Mouse (Mus musculus): Measurements from ENCODE around the gene Cldn18. TPM values are rescaled to one million over a fixed set of nuclear protein-coding genes. Genes with fewer than 3 reads are reported as not detected.

The Cldn18 gene
- polyA plus RNA-seq, 1 experiment from 2014 or later = 6.1 TPM

DNA sequence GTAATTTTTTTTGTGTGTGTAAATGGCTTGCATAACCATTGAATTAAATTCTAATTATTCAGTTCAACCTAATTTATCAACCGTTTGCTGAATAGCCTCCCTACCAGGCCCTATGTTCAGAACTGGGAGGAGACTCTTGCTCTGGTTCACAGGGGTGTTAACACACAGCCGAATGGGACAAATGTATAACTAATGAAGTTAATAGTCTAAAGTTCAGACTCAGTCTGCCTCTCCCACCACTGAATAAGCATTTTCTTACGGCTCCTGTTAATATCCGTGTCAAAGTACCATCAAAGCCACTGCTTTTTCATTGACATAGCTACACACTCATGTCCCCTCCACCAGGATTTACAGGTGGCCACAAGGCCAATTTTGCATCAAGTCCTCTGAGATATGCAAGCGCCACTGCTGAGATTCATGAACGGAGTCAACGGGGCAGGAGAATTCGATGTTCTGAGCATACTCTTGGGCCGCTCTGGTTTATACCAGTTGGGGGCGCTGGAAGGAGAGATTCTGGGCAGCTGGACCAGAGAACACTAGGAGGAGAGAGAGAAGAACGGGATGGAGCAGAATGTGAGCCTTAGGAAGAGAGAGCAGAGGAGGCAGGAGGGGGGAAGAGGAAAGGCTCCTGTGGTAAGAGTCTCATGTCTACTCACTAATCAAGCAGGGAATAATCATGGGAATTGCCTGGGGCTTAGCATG, 9.5 kb downstream of the Cldn18 start:
- Histone ChIP-seq H3K9ac (no peak overlapping the region), H3K27me3 (no peaks in the 10 kb centered on the region), H3K9me3 (replicated peaks) (no peaks in the 10 kb centered on the region), H3K4me2 (no peak overlapping the region), H3K4me3 (no peak overlapping the region), H3K4me1 (replicated peaks) (no peaks in the 10 kb centered on the region), H3K27ac (no peak overlapping the region), H3K36me3 (no peaks in the 10 kb centered on the region)
- no peak for ATAC-seq (replicated peaks; ENCODE audit: insufficient number of reproducible peaks, insufficient read depth, low FRiP score, low read depth)
- WGBS = 68% methylated on average over 11 of the region's 11 CpGs

GRCm38 (mm10) chr9:99706264-99706663, 10.8 kb downstream of the Cldn18 start:
- no peak for ATAC-seq (replicated peaks; ENCODE audit: insufficient number of reproducible peaks, insufficient read depth, low FRiP score, low read depth)
- Histone ChIP-seq H3K4me1 (replicated peaks) (no peaks in the 10 kb centered on the region), H3K36me3 (no peaks in the 10 kb centered on the region), H3K4me3 (no peak overlapping the region), H3K9me3 (replicated peaks) (no peaks in the 10 kb centered on the region), H3K27me3 (no peaks in the 10 kb centered on the region), H3K9ac (no peak overlapping the region), H3K4me2 (no peak overlapping the region), H3K27ac (no peak overlapping the region)
- WGBS = 88% methylated on average over 6 of the region's 6 CpGs

GRCm38 (mm10) chr9:99703711-99704110, 13.4 kb downstream of the Cldn18 start:
- WGBS = 64% methylated on average over 6 of the region's 6 CpGs
- ATAC-seq (replicated peaks; ENCODE audit: insufficient number of reproducible peaks, insufficient read depth, low FRiP score, low read depth) = no peak

GRCm38 (mm10) chr9:99702215-99702614, 14.9 kb downstream of the Cldn18 start:
- H3K4me1 ChIP-seq (replicated peaks) = no peaks in the 10 kb centered on the region
- no peak for ATAC-seq (replicated peaks; ENCODE audit: insufficient number of reproducible peaks, insufficient read depth, low FRiP score, low read depth)
- H3K4me2 ChIP-seq = no peak overlapping the region
- H3K27me3 ChIP-seq = no peaks in the 10 kb centered on the region
- H3K9me3 ChIP-seq (replicated peaks) = no peaks in the 10 kb centered on the region
- H3K27ac ChIP-seq = no peak overlapping the region
- no peak overlapping the region for H3K9ac ChIP-seq
- WGBS = 59% methylated on average over 6 of the region's 6 CpGs
- H3K36me3 ChIP-seq = no peaks in the 10 kb centered on the region
- no peak overlapping the region for H3K4me3 ChIP-seq

More at GRCm38 (mm10) chr9:99703711-99704110, 13.4 kb downstream of the Cldn18 start:
- Histone ChIP-seq H3K4me3 (no peak overlapping the region), H3K9me3 (replicated peaks) (no peaks in the 10 kb centered on the region), H3K4me1 (replicated peaks) (no peaks in the 10 kb centered on the region), H3K36me3 (no peaks in the 10 kb centered on the region), H3K27me3 (no peaks in the 10 kb centered on the region), H3K4me2 (no peak overlapping the region), H3K27ac (no peak overlapping the region), H3K9ac (no peak overlapping the region)

DNA sequence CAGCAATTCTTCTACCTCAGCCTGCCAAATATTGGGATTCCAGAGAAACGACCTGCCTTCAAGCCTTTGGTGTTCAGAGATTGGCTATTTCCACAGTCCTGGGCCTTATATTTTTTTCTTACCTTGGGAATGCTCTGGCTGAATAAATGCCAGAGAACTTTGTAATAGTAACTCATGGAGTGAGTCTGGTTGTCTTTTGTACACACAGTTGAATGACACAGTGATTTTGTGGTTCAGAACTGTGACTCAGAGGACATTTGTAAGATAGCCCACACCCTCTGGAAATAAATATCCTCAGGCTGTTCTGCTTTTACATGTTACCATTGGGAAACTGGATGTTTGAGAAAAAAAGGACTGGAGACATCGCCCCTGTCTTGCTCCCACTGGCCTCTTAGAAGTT, 15.9 kb downstream of the Cldn18 start:
- Histone ChIP-seq H3K4me2 (no peak overlapping the region), H3K4me3 (no peak overlapping the region), H3K9ac (no peak overlapping the region), H3K36me3 (no peaks in the 10 kb centered on the region), H3K27me3 (no peaks in the 10 kb centered on the region), H3K9me3 (replicated peaks) (no peaks in the 10 kb centered on the region), H3K27ac (no peak overlapping the region), H3K4me1 (replicated peaks) (no peaks in the 10 kb centered on the region)
- ATAC-seq (replicated peaks; ENCODE audit: insufficient number of reproducible peaks, insufficient read depth, low FRiP score, low read depth) = no peak
- 82% methylated on average over 2 of the region's 2 CpGs for WGBS

- 68% methylated on average over 2 of the region's 2 CpGs for whole genome bisulfite sequencing
- Histone ChIP-seq H3K4me2 (no peak overlapping the region), H3K4me3 (no peak overlapping the region), H3K36me3 (no peaks in the 10 kb centered on the region), H3K9me3 (replicated peaks) (no peaks in the 10 kb centered on the region), H3K4me1 (replicated peaks) (no peaks in the 10 kb centered on the region), H3K27ac (no peak overlapping the region), H3K27me3 (no peaks in the 10 kb centered on the region), H3K9ac (no peak overlapping the region)
- no peak for ATAC-seq (replicated peaks; ENCODE audit: insufficient number of reproducible peaks, insufficient read depth, low FRiP score, low read depth)
These were observed 17.2 kb downstream of the Cldn18 start for GRCm38 (mm10) chr9:99699752-99700389.

DNA sequence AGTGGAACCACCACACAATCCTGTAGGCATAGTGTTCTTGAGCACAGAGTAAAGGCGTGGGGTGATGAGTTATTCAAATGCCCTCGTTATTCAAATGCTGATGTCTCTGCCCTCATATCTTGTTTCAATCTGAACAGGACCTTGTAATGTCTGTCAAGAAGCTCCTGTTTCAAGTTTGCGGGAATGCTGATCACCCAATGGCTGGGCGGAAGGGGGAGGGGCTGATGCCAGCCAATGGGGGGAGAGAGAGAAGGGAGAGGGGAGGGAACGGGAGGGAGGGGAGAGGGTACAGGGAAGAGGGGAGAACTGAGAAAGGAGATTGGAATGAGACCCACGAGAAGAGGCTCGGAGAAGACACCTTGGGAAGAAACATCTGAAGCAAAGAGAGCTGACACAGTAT, 22.1 kb downstream of the Cldn18 start:
- no peak overlapping the region for H3K4me3 ChIP-seq
- no peaks in the 10 kb centered on the region for H3K4me1 ChIP-seq (replicated peaks)
- H3K9me3 ChIP-seq (replicated peaks) = no peaks in the 10 kb centered on the region
- no peak for ATAC-seq (replicated peaks; ENCODE audit: insufficient number of reproducible peaks, insufficient read depth, low FRiP score, low read depth)
- H3K9ac ChIP-seq = no peak overlapping the region
- H3K36me3 ChIP-seq = no peaks in the 10 kb centered on the region
- H3K27ac ChIP-seq = no peak overlapping the region
- H3K4me2 ChIP-seq = no peak overlapping the region
- H3K27me3 ChIP-seq = no peaks in the 10 kb centered on the region
- 55% methylated on average over 7 of the region's 7 CpGs for WGBS

- no peak for ATAC-seq (replicated peaks; ENCODE audit: insufficient number of reproducible peaks, insufficient read depth, low FRiP score, low read depth)
- Histone ChIP-seq H3K4me3 (no peak overlapping the region), H3K4me2 (no peak overlapping the region), H3K9ac (no peak overlapping the region), H3K27ac (no peak overlapping the region), H3K27me3 (no peaks in the 10 kb centered on the region), H3K9me3 (replicated peaks) (no peaks in the 10 kb centered on the region), H3K36me3 (no peaks in the 10 kb centered on the region), H3K4me1 (replicated peaks) (no peaks in the 10 kb centered on the region)
- 82% methylated on average over 7 of the region's 7 CpGs for WGBS
These were observed 26.7 kb downstream of the Cldn18 start for GRCm38 (mm10) chr9:99690386-99690785.

- no peak for ATAC-seq (replicated peaks; ENCODE audit: insufficient number of reproducible peaks, insufficient read depth, low FRiP score, low read depth)
- Histone ChIP-seq H3K27me3 (no peaks in the 10 kb centered on the region), H3K9ac (no peak overlapping the region), H3K36me3 (no peaks in the 10 kb centered on the region), H3K9me3 (replicated peaks) (no peaks in the 10 kb centered on the region), H3K27ac (no peak overlapping the region), H3K4me3 (no peak overlapping the region), H3K4me2 (no peak overlapping the region), H3K4me1 (replicated peaks) (no peaks in the 10 kb centered on the region)
- 91% methylated on average over 5 of the region's 5 CpGs for WGBS
These were observed 27.3 kb downstream of the Cldn18 start for GRCm38 (mm10) chr9:99689796-99690195.

DNA sequence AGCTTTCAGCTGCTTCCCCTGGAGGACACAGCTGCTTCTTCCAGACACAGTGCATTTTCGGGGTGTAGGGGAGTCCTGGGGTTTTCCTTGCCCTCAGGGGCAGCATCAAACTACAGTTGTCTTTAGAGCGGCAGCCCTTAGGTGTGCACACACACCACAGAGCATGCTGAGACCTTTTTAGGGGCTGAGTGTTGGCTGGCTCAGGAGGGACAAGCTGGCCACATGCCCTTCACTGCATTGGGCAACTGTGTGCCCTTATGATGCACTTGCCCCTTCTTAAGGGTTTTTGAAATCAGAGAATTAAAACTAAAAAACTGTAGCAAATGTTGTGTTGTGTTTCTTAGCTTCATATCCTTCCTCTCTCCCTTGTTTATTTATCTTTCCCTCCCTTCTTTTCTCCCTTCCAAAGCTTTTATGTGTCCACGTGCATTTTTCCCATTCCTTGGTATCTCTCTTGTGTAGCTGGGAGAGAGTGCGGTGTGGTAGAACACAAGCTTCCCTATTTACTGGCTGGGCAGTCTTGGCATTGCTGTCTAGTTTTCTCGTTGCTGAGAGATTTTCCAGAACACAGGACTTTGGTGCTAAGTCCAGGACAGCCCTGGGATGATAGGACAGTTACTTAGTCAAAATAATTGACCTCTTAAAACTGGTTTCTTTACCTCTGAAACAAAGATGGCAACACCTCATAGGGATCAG, 31.4 kb downstream of the Cldn18 start:
- H3K27ac ChIP-seq = no peak overlapping the region
- no peak overlapping the region for H3K4me2 ChIP-seq
- no peak overlapping the region for H3K9ac ChIP-seq
- 62% methylated on average over 5 of the region's 5 CpGs for WGBS
- H3K4me3 ChIP-seq = no peak overlapping the region
- H3K9me3 ChIP-seq (replicated peaks) = no peaks in the 10 kb centered on the region
- peaks cover 10% of the 10 kb centered on the region; the same call in 1 of the 2 replicates for H3K4me1 ChIP-seq (replicated peaks)
- H3K36me3 ChIP-seq = no peaks in the 10 kb centered on the region
- no peak for ATAC-seq (replicated peaks; ENCODE audit: insufficient number of reproducible peaks, insufficient read depth, low FRiP score, low read depth)
- H3K27me3 ChIP-seq = no peaks in the 10 kb centered on the region

GRCm38 (mm10) chr9:99685061-99685521, 32.0 kb downstream of the Cldn18 start:
- WGBS = 62% methylated on average over 5 of the region's 5 CpGs
- peaks cover 10% of the 10 kb centered on the region; the same call in 1 of the 2 replicates for H3K4me1 ChIP-seq (replicated peaks)
- ATAC-seq (replicated peaks; ENCODE audit: insufficient number of reproducible peaks, insufficient read depth, low FRiP score, low read depth) = no peak

More at GRCm38 (mm10) chr9:99685061-99685521, 32.0 kb downstream of the Cldn18 start:
- H3K27ac ChIP-seq = no peak overlapping the region
- no peak overlapping the region for H3K4me3 ChIP-seq
- no peak overlapping the region for H3K9ac ChIP-seq
- no peaks in the 10 kb centered on the region for H3K27me3 ChIP-seq
- no peaks in the 10 kb centered on the region for H3K9me3 ChIP-seq (replicated peaks)
- no peak overlapping the region for H3K4me2 ChIP-seq
- no peaks in the 10 kb centered on the region for H3K36me3 ChIP-seq

All from heart, embryonic 15.5 days (tissue).